Mouse (Mus musculus): ENCODE measurements around the gene Foxp2.

Foxp2 gene

DNA sequence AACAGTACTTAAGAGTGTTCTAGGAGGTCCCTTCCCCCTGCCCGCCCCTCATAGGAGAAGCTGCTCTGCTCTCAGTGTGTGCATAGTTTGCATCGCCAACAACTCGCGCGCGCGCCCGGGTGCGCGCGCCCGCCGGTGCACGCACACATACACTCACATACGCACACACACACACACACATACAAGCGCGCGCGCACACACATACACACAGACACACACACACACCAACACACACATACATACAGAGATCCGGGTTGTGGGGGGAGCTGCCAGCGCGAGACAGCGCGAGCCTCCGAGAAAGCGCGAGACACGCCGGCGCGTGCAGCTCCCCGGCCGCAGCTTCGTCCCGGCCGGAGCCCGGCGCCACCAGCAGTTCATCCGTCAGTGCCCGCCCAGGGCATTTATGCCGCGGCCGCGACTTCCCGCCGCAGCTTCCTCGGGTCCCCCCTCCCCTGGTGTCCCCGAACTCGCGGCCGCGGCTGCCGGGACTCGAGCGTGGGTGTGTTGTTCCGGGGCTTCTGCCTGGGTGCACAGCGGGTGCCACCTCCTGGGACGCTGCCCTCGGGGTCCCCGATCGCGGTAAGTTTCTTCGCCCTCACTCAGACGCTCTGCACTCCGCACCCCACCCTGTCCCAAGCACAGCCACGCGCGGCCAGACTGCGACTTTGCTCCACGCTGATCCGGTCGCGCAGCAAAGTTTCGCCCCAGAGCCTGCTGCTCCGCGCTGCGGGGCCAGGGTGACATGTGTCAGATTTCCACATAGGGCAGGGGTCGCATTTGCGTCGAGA lies at the start of gene Foxp2:
TSS of gene Foxp2 (plus strand) at position 167 of the 788 bp plus-strand sequence.
- peak in 1 of 2 experiments; percentile 14 for DNase-seq

DNA sequence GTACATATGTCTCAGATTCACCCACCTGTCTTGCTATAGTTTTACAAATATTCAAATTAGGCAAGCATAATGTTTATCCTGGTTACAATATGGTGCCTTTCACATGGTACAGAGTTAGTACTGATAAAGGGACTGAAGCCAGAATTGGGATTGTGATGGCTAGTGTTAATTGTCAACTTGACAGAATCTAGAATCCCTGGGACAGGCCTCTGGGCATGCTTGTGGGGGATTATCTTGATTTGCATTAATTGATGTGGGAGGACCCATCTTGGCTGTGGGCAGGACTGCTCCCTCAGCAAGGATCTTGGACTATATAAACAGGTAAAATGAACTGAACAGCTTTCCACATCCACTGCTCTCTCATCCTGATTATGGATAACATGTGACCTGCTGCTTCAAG lies 15.9 kb upstream of the Foxp2 start:
- no peak for DNase-seq

DNA sequence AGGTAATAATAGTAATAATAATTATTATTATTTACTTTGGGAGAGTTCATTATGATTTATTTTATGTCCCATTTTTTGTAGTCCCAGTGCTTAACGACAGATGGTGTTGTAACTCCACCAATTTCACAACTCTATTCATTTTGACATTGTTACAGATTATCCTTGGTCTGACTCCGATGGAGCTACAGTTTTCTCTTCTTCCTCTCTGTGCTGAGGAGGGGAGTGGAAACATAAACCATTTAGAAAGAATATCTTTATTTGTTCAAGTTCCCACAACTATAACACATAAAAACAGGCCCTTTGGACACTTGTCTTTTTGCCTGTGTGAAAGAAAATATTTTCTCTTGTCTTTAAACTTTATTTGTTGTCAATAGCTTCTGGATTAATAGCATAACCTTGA lies 4.1 kb upstream of the Foxp2 start:
- no peak for DNase-seq

DNA sequence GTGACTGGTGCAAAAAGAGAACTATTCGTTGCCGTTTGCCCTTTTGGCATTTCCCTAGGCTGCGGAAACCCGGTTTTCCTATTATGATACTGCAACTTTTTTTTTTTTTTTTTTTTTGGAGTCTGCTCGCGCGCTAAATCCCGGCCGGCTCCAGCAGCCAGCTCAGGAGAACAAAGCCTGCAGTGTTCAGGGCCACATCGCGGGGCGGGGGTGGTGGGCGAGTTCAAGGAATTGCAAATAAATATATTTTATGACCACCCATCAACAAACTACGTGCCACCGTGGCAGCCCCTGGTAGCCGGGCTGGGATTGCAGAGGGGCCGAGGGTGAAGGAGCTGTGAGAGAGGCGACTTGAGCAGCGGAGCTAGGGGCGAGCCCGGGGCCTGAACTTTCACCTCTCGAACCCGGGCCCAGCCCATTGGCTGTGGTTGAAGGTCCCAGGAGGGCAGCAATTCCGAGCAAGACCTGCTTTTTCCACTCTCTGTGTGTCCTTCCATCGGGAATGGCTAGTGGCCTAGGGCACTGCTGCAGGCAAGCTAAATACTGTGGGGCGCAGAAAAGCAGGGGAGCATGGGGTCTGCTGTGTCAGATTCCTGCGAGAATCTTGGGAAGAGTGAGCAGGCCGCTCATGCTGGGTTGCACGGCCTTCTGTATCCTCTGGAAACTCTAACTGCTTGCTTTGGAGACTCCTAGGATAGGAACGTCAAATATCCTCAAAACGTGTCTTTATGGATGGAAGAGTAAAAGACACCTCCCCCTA lies 2.9 kb upstream of the Foxp2 start:
- DNase-seq = no peak

DNA sequence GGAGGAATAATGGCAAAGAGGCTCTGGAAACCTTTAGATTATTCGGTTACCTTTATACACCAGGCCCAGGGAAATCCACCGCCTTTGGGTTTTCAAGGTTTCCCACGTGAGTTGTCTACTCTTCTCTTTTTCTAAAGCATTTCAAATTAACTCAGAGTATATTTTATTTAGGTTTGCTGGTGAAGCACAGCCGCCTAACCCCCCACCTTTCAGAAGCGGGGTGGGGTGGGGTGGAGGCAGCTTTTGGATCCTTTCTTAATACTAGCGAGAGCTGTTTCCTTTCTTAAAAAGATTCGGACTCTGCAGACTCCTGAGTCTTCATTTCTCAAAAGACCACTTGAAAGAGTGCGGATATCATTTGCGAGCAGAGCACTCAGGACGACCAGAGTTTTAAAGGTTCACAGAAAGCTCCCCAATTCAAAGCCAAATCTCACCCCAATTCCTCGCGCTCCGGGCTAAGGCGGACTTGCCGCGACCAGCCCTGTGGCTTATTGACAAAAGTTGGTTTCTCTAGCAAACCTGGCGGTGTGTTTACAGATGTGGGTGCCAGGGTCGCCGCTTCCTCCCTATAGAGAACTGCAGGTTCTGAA lies 2.0 kb upstream of the Foxp2 start:
- DNase-seq = no peak

DNA sequence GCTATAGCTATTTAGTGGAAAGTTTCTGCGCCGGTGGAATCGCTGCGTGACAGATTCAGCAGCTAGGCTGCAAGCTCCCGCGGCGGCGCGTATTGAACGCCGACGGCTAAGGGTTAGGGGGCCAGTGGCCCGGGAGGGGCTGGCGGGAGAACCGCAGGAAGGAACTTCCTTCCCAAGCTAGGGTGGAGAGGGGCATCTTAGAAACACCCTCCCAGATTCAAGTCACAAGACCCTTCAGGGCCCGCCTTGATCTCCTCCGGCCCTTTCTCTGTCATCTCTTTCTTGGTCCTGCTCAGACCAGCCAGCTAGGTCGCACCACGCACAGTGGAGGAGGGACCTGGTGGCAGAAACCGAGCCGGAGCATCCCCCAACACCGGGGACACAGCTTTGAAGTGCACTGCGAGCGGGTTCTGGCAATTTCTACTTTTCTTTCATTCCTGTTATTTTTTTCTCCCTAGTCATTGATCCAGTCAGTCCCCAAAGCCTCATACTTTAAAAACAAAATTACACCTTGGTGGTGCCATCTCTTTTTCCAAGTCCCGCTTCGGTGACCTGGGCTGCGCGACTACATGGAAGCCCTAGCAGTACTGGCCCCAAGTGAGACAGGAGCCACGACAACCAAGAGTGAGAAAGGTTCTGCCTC lies 1.1 kb upstream of the Foxp2 start:
- no peak for DNase-seq

DNA sequence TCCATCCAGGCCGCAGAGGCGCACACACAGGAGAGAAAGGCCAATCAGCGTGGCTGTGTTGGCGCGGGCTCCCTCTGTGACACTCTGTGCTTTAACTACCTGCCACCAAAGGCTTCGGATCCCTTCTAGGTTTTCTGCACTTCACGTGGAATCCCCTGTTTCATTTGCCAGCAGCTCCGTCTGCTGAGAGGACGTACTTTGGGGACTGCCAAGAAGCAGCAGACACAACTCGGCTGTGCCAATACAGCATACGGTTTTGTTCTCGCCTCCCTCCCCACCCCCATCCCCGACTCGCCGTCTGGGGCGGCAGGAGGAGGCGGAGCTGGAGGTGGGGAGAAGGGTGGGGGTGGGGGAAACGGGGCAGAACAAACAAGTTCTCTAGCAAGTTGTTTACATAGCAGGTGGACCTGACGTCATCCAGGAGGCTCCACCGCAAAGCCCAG lies 549 bp upstream of the Foxp2 start:
- DNase-seq = no peak

DNA sequence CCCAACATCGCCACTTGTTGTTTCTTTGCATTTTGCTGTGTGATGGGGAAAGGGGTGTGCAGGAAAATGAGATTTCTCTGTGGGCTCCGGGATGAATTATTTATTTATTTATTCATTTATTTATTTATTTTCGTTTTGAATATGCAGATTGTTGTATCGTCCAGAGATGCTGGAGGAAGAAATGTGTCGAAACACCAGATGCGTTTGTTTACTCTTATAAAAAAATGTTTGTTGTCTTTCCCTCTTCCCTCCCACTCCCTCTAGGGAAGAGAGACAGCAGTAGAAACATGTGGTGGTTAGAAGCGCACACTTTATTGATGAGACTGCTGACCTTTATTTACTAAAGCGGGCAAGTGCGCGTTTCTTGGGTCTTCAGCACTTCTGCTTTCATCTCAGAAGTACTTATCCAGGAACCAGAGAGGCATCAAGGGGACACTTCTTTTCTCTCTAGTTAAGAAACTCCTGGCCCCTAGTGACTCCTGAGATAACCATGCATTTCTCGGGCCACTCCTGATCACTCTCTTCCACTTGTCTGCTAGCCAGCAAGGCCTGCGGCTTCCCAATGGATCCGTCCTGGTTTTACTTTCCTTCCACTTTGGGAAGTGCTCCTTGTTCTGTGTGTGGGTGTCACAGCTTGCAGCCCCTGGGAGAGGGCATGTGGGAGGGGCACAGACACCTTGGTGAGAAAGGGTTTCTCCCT lies 972 bp downstream of the Foxp2 start:
- no peak for DNase-seq

DNA sequence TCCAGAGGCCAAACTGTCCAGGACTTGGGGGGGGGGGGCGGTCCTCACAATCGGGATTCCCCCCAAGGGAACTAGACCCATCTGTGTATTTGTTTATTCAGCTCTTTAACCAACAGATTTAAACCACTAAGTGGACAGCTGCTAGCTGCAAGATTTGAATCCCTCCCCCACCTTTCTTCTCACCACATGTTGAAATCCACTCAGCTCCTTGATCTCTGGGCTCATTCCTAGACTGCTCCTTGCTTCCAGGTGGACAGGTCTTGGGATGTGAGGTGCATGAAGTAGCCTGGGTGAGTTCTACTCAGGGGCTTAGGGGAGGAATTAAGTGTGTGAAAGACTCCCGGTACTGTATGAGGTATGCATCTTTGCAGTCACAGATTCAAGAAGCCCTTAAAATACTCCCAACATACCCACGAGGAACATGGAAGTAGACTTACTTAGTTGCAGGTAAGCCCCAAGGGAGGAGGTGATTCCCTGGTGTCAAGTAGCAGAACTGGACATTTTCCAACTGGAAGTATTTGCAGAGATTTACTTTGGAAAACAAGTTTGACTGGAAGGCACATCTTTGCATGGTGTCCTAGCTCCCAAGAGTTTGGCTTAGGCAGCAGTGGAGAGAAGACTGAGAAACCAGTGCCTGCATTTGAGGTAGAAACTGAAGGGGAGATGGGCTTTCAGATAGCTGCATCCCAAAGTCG lies 2.3 kb downstream of the Foxp2 start:
- DNase-seq = no peak

DNA sequence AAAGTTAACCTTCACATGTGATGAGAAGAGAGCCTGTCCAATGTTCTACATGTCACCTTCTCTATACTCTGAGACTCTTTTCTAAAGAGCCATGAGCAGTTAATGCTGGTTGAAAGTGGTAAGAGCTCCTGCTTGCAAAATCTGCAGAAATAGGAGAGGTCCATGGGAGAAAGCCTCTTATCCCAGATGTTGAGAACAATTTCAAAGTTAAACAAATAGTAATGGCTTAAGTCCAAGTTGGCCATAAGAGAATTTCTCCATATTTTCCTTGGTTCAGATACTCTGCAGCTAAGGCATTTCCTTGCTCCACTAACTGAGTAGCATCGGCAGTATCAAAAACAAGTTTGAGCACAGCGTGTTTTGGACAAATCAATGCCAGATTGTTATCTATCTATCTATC lies 13.9 kb downstream of the Foxp2 start:
- no peak for DNase-seq

DNA sequence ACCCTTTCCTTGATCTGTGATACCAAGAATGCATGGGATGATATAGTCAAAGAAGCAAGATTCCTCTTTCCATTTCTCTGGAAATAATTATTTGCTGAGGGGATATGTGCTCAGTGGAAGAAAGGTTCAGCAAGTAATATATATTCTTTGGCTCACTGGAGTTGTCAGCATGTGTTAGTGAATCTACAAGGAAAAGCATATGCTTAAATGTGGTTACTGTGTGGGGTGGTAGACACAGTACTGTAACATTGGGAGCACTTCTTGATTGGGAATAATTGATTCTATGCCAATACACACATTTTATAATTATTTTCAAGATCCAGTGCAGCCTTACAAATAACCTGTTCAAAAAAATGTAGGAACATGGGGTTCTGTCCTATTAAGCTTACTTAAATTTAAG lies 21.6 kb downstream of the Foxp2 start:
- DNase-seq = no peak

DNA sequence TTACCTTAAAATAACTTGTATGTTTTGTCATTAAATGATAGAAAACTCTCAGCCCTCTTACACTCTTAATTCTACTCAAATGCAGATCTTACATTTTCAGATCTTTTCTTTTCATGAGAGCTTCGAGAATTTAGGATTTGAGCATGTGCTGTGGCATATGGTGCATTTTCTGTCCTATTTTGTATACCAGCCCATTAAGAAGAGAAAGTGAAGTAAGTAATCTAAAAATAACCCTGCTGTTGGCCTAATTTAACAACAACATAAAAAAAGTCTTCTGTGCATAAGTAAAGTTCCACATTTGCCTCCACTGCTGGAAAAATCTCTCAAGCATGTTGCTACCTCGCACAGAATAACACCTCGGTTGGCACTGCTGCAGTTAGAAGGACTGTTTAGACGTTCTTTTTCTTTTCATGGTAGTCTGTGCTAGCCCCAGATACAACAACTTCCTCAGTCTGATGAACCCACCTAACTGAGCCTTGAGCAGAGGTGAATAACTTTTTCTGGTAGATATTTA lies 23.9 kb downstream of the Foxp2 start:
- no peak for DNase-seq

DNA sequence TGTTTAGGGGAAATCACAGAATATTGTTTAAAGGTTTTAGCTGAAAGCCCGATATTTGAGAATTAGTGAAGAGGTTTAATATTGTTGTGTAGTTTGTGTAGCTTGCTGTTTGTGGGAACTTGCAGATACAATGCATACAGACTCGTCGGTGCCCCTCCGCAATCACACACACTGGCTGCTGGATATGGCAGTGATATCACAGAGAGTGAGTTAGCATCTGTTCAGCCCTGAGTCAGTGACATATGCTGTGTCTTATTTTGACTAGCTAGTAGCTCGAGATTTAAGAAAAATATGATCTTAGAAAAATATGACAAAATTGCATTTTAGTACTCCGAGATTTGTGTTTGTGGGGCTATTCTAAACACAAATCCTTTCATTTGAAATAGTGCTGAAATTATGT lies 49.9 kb downstream of the Foxp2 start:
- no peak for DNase-seq

DNA sequence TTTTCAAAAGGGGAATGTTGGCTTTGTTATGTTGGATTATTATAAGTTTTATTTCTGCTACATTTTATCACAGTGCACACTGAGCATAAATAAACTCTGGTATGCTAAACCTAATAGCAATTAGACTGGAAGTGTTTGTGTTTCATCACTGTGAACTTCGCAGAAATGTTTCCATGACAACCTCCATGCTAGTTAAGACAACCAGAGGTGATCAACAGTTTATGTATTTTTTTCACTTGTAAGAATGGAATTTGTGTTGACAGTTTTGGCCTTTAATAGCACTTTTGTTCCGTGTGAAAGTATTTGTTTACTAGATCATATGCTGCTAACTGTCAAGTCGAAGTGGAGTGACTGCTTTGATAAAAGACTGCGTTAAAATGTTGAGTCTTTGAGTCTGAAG lies 51.6 kb downstream of the Foxp2 start:
- no peak for DNase-seq

DNA sequence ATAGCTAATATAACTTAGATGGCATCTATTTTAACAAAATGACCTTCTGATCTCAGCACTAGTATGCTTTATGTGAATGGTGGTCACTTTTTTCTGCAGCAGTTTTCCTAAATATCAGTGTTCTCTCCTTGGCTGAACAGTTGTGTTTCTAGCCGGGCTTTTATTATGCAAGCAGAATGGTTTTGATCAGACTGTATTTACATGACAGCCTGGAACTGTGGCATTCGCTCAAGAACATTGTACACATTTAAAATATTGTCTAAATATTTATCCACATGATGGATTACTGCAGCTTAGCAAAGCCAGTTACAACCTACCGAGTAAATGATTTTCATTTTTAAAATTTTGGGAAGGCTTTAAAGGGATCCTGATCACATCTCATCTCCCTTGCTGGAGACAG lies 75.9 kb downstream of the Foxp2 start:
- no peak for DNase-seq

DNA sequence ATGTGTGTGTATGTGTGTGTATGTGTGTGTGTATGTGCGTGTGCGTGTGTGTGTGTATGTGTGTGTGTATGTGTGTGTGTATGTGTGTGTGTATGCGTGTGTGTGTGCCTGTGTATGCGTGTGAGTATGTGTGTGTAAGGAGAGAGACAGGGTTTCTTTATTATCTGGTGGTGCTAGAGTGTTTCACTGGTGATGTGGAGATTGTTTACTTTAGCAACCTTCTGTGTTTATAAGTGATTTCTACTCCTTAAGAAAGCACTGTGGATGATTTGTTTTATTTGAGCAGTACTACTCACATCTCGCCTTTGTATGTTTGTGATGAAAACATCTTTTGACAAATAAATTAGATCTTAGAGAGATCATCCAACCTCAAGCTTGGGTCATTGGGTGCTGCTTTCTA lies 77.1 kb downstream of the Foxp2 start:
- no peak for DNase-seq

DNA sequence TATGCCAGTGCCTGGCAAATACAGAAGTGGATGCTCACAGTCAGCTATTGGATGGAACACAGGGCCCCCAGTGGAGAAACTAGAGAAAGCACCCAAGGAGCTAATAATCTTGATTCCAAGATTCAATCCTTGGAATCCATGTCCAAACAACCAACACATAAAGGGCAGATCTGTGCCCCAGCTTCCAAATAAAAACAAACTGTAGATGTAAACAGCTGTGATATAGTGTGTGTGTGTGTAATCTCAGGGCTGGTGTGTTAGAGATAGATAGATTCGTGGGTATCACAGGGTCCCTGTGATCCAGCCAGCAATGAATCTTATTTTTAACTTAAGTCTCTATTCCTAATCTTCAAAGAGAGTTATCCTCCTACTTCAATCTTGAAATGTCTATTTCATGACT lies 107.0 kb downstream of the Foxp2 start:
- no peak for DNase-seq

DNA sequence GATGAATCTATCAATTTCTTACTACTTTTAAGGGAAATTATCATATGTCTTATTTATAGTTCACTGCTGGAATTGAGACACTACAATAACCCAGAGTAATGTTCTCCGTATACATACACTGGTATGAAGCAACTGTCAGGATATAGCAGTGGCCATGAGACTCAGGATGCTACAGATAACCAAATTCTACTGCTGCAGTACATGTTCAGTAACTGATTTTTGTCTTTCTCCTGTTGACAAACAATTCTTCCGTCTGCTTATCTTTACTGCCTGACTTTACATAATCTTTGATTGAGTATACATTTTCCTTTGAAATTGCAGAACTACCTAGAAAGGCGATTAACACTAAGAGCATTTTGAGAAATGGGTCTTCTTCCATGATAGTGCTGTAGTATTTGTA lies 127.3 kb downstream of the Foxp2 start:
- no peak for DNase-seq

DNA sequence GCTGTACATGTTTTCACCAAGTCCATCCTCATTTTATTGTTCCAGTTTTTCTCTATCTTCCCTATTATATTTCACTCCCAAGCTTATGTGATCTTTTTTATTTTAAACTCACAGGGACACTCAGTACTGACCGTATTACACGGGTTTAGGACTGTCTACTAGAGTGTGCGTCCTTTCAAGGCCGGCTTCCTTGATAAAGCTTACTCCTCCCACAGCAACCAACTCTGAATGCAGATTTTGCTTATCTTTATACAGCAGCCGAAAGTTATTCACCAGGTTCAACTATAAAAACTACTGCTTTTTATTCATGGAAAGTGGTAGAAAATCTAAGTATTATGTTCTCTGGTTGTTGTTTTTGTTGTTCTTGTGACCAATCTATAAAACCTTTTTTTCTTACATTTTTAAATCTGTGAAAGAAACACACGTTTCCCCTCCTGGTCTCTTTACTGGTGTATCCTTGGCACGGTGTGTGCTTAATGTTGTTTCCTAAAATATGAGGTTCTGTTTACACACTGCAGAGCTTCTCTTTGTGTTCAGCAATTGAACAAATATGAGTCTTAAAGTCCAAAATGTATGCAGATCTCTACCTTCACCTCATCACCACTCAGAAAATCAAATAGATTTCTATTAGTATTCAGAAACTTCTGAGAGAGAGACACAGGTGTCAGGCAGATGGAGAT lies 128.4 kb downstream of the Foxp2 start:
- DNase-seq = no peak

DNA sequence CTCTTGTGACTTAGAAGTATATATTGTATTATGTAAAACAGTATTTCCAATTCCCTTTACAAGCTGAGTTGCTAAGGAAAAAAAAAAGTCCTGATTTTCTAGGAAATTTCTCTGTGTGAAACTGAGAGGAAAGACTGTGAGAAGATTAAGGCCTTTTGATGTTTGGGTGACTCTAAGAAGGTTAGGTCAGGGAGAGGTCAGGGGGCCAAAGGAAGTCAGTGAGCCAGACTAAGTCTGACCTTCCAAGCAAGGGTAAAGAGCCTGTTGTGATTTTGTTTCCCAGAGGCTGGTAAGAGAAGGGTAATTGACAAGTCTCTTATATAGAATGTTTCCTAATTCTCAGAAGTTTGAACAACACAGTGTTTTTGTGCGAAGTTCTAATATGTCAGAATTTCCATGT lies 162.1 kb downstream of the Foxp2 start:
- no peak for DNase-seq

DNA sequence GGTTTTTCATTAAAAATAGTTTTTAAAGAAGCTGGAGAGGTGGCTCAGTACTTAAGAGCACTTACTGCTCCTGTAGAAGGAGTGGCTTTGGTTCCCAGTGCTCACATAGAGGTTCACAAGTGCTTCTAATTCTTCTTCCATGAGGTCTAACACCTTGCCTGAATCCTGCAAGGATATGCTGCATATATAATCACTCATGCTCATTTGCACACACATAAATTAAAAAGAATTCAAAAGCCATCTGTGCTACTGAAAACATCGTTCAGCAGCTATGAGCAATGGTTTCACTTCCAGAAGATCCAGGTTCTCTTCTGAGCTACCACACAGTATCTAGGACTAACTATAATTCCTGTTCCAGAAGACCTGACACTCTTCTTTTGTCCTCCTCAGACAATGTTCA lies 200.4 kb downstream of the Foxp2 start:
- DNase-seq = no peak

All from B cell, adult 2 months (primary cell).